Mouse (Mus musculus) frontal cortex, postnatal 10 days (tissue): ENCODE data around the gene Gm45521.

ENCODE experiments used
- DNase-seq, 2 experiments: peaks; one replicate each; pipeline ENCODE4 v3.0.0; 2022; ENCODE audit warnings: low spot score in 2 of 2, mixed read lengths in 1 of 2

Gene Gm45521

DNA sequence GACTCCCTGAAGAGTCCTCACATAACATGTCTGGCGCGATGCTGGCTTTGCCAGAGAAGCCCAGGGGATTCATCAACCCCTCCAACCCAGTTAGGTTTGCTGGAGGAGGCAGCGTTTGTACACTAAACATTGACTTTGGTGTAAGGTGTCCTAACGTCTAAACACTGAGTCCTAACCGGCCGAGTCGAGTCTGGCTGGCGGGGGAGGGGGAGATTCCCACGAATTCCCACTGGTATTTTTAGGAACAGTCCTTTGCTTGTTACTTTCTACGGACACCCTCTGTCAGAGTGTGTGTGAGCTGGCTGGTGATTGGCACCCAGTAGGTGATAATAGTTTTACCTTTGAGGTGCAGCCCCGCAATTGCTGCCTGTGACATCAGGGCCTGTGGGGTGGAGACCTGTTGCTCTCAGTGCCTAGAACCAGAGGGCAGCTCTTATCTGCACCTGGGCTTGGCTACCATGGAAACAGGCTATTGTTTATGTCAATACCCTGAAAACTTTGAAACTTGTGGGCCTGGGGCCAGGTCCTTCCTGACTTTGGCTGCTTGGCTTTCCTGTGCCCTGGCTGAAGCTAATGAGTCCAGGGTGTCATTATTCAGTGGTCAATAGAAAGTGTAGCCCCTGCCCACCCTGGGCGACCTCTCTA lies 4.4 kb upstream of the Gm45521 start:
- no peak for DNase-seq

DNA sequence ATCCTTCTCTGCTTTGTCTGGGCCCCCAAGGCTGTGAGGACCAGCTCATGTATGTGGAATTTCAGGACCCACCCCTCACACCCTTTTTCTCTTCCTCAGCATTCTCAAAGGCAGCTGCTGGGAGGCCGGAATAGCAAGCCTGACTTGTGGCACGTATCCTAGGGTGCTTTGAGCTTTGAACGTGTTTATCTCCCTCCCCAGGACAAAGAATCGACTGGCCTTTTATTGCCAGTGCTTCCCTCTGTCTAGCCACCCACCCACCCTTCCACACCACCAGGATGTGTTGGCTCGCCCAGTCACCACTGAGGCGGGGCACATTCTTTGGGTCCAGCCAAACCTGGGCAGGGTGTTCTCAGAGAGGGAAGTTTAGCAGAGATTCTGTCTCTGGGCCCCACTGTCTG lies 3.0 kb upstream of the Gm45521 start:
- no peak for DNase-seq

DNA sequence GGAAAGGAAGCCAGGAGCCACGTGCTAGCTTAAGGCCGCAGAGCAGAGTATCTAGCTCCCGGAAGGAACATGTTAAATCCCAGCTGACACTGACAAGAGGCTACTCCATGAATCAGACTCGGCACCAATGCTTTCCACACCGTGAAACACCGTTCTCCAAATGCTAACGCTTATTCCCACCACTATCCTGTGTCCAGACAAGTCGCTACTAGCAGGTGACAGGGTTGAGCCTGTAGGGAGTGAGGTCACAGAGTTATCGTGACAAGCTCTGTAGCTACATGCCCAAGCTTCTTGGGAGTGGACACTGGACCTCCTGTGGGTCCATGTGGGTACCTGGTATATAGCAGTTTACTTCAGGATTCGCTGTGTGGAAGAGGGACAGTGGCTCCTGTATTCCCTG lies 661 bp upstream of the Gm45521 start:
- DNase-seq: no peak

DNA sequence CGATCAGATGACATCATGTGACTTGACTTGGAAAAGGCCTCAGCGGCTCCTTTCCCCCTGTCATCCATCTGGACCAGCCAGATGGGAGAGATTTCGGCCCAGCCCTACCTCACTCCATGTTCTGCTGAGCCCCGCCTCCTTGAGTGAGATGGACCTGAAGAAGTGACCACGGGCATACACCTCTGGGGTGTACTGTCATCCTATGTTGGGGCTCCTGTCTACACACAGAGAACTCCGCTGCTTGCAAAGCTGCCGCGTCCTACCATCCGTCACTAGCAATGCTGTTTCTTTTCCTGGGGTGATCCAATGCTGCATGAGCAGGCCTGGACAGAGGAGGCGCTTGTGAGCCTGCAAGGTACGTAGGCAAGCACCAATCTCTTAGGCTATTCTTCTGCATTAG lies 3.5 kb downstream of the Gm45521 start:
- no peak for DNase-seq

DNA sequence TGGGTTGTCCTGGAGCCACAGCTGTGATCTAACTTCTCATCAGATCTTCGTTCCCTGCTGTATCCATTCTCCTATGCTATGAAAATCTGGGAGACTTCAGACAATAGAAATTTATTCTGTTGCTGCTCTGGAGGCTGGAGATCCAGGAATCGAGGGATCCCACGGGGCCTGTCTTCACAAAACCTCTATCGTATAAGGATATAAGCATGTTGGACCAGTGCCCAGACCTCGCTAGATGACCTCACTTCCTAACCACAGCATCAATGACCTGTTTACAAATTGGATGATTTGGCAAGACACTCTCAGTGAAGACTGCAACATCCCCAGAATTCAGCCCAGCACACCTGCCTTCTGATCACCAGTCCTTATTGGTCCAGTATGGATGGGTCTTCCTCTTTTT lies 4.6 kb downstream of the Gm45521 start:
- DNase-seq: no peak

DNA sequence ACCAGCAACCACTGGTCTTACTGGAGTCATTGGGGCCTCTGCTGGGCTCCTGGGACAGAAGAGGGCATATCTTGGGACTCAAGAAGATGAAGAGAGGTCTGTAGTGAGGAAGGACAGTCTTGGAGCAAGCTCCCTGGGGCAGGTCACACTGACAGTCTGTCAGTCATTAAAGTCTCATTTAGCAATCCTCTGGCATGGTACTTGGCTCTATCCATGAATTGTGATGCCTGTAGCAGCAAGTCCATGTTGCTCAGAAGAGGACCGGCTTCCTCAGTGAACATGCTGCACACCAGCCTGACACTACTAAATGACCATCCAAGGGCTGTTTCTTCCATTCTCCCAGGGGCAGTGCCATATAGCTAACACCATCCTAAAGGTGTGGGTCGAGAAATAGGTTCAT lies 5.5 kb downstream of the Gm45521 start:
- DNase-seq: no peak

DNA sequence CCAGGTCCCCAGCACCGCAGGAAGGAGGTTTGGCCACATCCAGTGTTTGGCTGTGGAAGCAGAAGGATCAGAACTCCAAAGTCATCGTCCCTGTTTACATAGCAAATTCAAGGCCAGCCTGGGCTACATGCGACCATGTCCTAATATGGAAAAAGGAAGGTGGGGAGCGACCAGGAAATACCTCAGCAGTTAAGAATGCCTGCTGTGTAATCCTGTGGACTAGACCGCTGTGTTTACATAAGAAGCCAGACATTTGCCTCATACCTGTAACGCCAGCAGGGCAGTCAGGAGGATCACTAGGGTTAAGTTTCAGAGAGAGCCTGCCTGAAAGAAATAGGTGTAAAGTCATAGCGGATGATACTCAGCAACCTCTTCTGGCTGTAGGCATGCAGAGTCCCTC lies 6.1 kb downstream of the Gm45521 start:
- no peak for DNase-seq

DNA sequence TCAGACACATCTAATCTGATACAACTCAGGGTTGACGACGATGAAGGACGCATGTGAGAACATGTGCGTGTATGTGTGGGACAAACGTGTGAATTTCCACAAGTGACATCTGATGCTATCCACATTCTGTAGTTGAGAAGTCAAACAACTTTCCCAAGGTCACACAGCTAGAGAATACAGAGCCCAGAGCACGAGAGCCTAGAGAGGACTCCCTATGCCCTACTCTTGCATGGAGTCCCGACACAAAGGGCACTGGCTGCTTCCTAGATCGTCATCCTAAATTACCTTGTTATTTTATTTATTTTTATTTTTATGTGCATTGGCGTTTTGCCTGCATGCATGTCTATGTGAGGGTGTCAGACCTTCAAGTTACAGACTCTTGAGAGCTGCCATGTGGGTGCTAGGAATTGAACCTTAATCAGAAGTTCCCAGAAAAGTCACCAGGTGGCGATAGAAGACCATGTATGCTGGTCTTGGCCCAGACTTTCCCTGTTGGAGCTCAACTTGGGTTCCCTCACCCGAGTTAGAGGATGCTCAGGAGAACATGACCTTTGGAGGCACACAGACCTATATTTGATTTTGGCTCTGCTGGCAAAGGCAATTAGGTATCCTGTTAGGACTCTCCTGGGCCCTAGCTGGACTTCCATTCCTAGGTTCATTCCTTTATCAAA lies 7.3 kb downstream of the Gm45521 start:
- DNase-seq: peak in 1 of 2 experiments; percentile 67

DNA sequence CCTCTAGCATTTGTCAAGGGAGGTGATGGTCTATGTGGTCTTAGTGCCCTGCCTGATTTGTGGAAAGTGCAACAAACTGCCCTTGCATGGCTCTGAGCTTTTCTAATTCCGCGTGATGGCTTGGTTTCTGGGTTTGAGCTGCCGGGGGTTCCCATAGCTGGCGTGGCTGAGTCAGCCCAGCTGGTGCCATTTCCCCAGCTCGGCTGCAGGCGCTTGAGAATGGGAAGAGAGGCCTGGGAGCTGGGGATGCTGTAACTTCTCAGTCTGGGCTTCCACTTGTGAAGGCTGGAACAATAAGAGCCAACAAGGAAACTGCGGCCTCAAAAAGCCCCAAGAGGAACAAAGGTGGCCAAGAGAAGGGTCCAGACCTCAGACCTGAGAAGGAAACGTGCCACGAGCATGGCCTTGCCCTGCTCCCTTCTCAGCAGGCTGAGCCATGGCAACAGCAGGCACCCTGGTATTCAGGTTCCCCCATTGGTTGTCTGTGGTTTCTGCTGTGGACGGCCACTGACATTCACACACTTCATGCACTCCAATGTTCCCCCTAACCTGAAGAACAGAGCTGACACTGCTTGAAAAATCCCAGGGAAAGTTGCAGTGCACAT lies 14.9 kb downstream of the Gm45521 start:
- no peak for DNase-seq

DNA sequence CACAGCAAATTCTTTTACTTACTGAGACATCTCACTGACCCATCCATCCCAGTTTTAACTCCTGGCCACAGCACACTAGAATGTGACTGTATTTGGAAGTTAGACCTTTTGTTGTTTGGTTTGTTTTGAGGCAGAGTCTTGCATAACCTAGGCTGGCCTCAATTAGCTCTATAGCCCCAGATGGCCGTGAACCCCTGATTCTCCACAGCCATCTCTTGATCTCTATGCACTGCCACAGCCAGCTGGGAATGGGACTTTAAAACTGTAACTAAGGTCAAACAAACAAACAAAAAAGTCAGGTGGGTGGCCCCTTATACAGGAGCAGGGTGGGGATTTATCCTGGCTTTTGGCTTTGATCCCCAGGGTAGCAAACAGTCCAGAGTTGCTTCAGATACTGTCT lies 17.6 kb downstream of the Gm45521 start:
- DNase-seq: no peak

DNA sequence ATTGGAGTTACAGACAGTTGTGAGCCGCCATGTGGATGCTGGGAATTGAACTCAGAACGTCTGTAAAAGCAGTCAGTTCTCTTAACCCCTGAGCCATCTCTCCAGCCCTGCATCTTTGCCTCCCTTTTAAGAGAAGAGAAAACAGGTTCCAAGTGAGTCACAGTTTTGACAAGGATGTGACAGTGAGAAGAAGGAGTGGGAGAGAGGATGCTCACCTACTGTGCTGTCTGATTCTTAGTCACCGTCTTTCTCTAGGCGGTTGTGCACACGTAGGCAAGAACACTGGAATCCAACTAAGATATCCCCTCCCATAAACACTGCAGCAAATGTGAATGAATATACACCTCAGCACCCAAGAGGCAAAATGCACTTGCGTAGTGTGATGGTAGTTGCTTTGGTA lies 18.1 kb downstream of the Gm45521 start:
- DNase-seq: no peak

DNA sequence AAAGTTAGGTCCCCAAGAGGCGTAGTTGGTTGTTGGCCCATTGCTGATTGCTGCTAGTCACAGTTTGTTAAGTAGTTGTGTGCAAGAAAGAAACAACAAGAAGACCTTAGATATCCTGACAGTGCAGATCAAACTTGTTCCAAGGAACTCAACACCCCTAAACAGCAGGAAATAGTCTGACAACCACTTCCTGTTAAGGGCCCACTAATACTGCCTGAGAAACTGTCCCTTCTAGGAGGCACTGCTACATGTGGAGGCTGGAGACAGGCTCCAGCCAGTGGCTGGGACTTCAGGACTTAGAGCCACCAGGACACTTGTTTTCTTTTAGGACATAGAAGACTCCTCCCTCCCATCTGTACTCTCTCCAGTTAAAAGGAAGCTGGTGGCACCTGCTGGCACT lies 20.4 kb downstream of the Gm45521 start:
- DNase-seq: no peak

DNA sequence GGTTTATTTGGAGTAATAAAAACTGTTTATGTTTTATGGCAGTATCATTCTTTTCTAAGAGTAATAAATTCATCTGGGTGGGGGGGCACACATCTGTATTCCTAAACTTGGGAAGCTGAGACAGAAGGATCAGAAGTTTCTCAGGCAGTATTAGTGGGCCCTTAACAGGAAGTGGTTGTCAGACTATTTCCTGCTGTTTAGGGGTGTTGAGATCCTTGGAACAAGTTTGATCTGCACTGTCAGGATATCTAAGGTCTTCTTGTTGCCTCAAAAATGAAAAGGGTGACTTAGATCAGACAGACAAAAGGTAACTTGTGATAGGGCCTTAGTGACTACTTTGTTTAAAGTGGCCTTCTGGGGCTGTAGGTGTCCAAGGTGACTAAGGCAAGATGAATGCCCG lies 21.1 kb downstream of the Gm45521 start:
- DNase-seq: no peak

DNA sequence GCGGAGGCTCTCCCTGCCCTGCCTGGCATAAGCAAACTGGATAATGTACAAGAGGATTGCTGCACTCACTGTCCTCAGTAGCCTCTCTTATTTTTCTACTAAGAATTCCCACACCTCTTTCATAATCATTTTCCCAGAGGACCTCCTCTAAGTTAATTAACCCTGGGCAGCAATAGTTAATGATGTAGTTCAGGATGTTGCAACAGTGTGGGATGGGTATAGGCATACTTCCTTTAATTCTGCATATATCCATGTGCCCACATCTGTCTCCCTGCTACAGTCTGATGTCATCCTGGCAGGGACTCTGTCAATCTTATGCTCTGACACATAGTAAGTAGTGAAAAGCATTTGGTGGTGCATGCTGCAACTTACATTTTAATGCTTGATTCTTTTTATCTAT lies 24.1 kb downstream of the Gm45521 start:
- DNase-seq: no peak

DNA sequence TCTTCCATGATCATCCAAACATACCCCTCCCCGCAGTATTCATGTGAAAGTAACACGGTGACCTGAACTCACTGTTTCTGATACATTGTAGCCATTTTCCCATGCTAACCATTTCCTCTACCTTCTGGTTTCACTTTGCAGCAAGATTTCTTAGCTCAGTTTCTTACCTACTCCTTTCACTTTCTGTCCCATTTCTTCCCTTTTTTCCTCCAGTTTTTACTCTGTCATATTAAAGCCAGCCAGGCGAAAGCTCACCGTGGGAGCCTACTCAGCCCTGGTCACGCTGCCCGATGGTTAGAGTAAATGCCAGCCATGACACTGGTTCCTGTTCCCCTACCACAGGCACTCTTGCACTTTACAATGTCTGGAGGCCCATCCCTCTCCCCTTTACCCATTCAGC lies 29.8 kb downstream of the Gm45521 start:
- no peak for DNase-seq

DNA sequence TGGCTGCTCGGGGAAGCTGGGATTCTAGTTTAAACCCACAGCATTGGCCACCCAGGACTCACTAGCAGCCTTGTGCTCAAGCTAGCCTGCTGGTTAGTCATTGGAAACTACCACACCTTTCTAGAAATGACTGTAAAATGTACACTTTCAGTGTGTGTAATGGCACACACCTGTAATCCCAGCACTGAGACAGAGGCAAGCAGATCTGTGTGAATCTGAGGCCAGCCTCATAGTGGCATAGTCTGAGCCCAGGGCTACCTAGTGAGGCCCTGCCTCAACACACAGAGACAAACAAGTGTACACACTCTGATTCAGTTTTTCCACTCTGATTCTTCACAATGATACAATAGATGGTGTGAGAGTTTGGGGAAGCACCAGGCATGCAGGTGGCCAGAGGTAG lies 32.3 kb downstream of the Gm45521 start:
- DNase-seq: no peak

DNA sequence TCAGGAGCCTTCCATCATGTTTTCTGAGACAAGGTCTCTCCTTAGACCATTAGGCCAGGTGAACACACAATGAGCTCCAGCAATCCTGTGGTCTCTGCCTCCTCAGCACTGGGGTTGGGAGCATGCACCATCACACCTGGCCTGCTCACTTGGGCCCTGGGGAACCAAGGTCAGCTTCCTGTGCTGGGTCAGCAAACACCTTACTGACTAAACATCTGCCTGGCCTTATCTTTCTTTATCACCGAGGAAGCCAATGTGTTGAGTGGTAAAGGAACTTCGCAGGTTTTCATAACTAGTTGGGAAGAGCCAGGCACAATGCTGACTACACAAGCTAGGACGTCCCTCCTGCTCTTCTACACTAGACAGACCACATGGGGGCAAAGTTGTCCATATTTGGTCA lies 32.9 kb downstream of the Gm45521 start:
- DNase-seq: no peak

DNA sequence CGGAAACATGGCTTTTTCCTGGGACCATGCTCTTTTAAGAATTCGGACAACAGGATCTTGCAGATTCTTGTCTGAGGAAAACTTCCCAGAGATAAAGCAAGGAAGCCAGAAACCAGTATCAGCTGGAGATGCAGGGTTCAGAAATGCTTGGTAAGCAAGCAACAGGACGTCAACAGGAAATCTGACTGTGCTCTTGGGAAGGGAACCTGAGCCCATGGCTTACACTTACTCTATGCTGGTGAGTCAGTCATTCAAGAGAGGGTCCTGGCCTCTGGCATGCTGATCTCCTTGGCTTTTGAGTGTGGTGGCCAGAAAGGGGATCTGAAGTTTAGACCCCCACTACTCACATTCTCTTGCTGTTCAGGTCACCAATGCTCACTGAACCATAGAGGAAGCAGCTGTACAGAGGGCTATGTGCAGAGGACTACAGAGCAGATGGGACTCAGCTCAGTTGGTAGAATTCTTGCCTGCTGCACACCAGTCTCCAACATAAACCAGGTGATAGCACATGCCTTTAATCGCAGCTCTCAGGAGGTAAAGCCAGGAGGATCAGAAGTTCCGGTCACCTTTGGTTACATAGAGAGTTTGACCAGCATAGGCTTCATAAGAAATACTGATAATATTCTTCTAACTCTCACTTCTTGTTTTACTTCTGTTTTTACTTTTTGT lies 34.2 kb downstream of the Gm45521 start:
- DNase-seq: no peak

DNA sequence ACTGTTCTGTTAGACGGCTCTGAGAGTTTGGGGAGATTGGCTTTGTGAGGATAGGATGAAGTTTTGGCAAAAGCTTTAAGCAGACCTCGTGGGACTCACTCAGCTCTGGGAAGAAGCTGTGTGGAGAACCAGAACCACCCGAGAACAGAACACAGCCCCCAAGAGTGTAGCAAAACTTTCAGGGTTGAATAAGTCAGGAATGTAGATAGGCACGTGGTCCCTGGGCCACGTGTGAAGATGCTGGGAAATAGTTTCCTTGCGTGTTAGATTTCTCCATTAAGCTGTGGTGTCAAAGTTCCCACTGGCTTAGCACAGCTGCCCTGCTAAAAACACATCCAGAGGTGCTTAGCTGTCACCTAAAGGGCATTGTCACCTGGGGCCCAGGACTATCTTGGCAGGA lies 35.1 kb downstream of the Gm45521 start:
- no peak for DNase-seq

DNA sequence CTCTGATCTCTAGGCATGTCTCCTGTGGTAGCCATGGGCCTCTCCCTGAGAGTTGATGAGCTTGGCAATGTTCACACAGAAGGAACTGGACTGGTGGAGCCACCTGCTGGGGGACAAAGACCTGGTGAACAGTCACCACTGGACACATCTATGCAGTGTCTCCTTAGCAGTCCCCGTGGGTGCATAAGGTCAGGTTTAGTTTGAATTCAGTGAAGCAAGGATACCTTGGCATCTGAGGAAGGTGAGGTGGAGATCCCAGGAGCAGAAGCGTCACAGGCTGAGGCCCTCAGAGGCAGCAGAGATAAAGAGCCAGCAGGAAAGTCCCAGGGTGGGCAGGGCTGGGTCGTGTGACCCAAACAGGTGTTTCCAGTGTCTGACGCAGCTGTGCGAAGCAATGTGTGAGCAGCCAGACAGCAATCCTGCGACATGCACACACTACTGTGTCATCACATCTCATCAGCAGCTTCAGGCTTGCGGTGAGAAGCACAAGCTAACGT lies 37.2 kb downstream of the Gm45521 start, which contains the start of gene Dnase1l3:
Dnase1l3 (minus strand) TSS at position 303 of the 497 bp plus-strand sequence.
- DNase-seq: peak in 1 of 2 experiments; percentile 22

DNA sequence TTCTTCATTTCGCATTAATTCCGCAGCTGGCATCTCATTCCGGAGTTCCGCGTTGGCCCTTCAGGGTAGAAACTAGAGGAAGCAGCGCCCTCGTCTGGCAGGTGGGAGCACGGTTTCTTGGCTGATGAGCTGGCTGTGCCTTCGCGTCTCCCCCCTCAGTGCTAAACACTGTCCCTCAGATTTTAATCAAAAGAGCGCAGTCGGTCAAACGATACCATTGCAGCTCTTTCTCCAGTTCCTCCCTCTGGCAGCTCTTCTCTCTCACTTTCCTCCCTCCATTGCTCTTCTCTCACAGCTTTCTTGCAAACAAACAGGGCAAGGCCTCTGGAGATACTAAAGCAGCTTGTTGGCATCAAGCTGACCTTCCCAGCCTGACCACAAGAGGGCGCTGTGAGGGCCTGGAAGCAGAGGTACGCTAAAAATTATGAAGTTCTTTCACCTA lies 40.2 kb downstream of the Gm45521 start:
- DNase-seq: peak; percentile 71 to 88

DNA sequence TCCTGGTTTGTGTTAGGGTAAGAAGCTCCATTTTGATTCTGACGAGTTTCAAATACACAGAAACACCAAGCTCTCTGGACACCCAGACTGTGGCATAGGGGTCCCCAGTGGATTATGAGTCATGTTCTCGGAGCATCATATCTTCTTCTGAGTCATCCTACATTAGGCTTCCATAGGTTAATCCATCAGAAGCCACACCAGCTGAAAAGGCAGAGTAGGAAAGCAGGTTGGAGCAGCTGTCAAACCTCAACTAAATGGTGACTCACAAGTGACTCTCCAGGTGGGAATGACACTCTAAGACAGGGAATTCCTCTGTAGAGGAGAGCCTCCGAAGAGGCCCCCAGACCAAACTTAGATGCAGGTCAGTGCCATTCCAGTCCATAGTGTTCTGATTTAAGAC lies 41.9 kb downstream of the Gm45521 start:
- no peak for DNase-seq

DNA sequence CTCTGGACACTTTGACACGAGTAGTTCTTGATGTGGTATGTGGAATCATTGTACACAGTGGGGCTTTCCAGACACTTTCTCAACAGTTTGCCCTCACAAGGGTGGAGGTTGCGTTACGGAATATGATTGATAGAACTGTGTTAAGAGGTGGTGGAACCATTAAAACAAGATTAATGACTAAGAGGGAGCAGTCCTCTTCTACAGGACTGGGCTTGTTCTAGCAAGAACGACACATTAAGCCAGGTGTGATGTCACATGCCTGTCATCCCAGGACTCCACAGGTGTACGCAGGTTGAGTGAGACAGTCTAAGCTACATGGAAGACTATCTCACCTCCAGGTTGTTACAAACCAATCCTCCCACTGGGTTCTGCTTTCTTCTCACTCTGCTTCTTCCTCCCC lies 42.3 kb downstream of the Gm45521 start:
- no peak for DNase-seq
